Mouse (Mus musculus) heart, adult 2 months (tissue): ENCODE data around the gene Mvb12b.

Source experiments
- EP300 ChIP-seq: fragments of 200-500 bp; IDR thresholded peaks from 2 replicates; pipeline ENCODE4 v1.6.1; 2011; ENCODE audit warnings: low read depth, low read length, control low read depth; ENCODE audit not compliant: insufficient read depth
- POLR2A ChIP-seq: fragments of 200-500 bp; IDR thresholded peaks from 2 replicates; pipeline ENCODE4 v1.6.1; 2011; ENCODE audit warnings: mild to moderate bottlenecking, low read depth, low read length, control low read depth; ENCODE audit not compliant: insufficient read depth

DNA sequence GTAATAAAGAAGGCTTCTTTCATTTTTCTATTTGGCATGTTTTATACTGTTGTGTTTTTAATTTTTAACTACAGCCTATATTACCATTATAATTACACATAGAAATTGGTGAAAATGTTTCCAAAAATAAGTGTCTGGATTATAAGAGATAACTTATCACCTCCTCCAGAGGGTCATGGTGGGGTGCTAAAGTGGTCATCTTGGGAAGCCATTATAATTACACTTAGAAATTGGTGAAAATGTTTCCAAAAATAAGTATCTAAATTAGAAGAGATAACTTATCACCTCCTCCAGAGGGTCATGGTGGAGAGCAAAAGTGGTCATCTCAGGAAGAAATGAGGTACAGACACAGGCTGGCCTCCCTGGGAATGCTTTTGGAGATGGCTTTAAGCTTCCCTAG, 48.5 kb downstream of the Mvb12b start:
- TF ChIP-seq EP300 (no peak), POLR2A (no peak)
